Mouse (Mus musculus): ENCODE results near the gene Gpr132. TPM values are rescaled to one million over a fixed set of nuclear protein-coding genes. Genes with fewer than 3 reads are reported as not detected.

The Gpr132 gene
- total and polyA plus RNA-seq, 3 experiments: 5.4 to 6.5 TPM; not detected in 1

GRCm38 (mm10) chr12:112802917-112803316, 65.1 kb downstream of the Gpr132 start:
- Histone ChIP-seq H3K27me3 (ENCODE audit: control insufficient read depth in 1 of 2, insufficient read depth in 2 of 2, low read length in 2 of 2) (peaks cover 2 to 16% of the 10 kb centered on the region in 2 experiments; a peak in 2 of 4 replicates), H3K4me1 (ENCODE audit: control insufficient read depth in 1 of 2, insufficient read depth in 2 of 2, low read length in 2 of 2) (peaks cover 8 to 22% of the 10 kb centered on the region in 2 experiments), H3K4me3 (ENCODE audit: control insufficient read depth in 1 of 2, insufficient read depth in 1 of 2, low read depth in 2 of 2, low read length in 2 of 2) (no peak overlapping the region), H3K9me3 (replicated peaks; ENCODE audit: insufficient read depth, low read length) (no peaks in the 10 kb centered on the region), H3K9ac (ENCODE audit: control insufficient read depth, low read depth, low read length, poor library complexity, severe bottlenecking) (no peak overlapping the region), H3K36me3 (ENCODE audit: control insufficient read depth in 1 of 2, insufficient read depth in 2 of 2, low read length in 2 of 2) (peaks cover 0 to 7% of the 10 kb centered on the region in 2 experiments; a peak in 2 of 4 replicates), H3K27ac (ENCODE audit: control insufficient read depth, low read depth, low read length) (no peak overlapping the region), H3K79me2 (ENCODE audit: control insufficient read depth, insufficient read depth, low read length, poor library complexity) (no peaks in the 10 kb centered on the region)
- TF ChIP-seq MAZ (IDR thresholded peaks at IDR 0.05; ENCODE audit: low read depth, low read length) (no peak), POLR2AphosphoS2 (IDR thresholded peaks at IDR 0.05; ENCODE audit: low read length) (no peak), ZMIZ1 (IDR thresholded peaks at IDR 0.05; ENCODE audit: low read depth, low read length) (no peak), CTCF (IDR thresholded peaks at IDR 0.05 in 2 of 3, conservative IDR thresholded peaks at IDR 0.05 in 1 of 3; ENCODE audit: control insufficient read depth in 1 of 3, insufficient read depth in 1 of 3, low read depth in 2 of 3, low read length in 3 of 3, poor library complexity in 1 of 3, severe bottlenecking in 1 of 3) (no peak), KAT2A (conservative IDR thresholded peaks at IDR 0.05; ENCODE audit: low read depth, low read length) (no peak), GABPA (IDR thresholded peaks at IDR 0.05; ENCODE audit: low read depth, low read length) (no peak), POLR2AphosphoS5 (IDR thresholded peaks at IDR 0.05; ENCODE audit: borderline replicate concordance, low read depth, low read length) (no peak), UBTF (IDR thresholded peaks at IDR 0.05; ENCODE audit: borderline replicate concordance, insufficient read depth, low read depth, low read length) (no peak), ELF1 (IDR thresholded peaks at IDR 0.05; ENCODE audit: low read depth, low read length) (no peak), MXI1 (IDR thresholded peaks at IDR 0.05; ENCODE audit: low read depth, low read length) (no peak), JUND (IDR thresholded peaks at IDR 0.05; ENCODE audit: low read depth, low read length) (no peak), TBP (IDR thresholded peaks at IDR 0.05; ENCODE audit: low read depth, low read length) (no peak), HCFC1 (IDR thresholded peaks at IDR 0.05; ENCODE audit: low read depth, low read length) (no peak), TCF12 (IDR thresholded peaks at IDR 0.05; ENCODE audit: low read depth, low read length) (no peak)
- no peak for DNase-seq (ENCODE audit: low read depth, low spot score)

DNA sequence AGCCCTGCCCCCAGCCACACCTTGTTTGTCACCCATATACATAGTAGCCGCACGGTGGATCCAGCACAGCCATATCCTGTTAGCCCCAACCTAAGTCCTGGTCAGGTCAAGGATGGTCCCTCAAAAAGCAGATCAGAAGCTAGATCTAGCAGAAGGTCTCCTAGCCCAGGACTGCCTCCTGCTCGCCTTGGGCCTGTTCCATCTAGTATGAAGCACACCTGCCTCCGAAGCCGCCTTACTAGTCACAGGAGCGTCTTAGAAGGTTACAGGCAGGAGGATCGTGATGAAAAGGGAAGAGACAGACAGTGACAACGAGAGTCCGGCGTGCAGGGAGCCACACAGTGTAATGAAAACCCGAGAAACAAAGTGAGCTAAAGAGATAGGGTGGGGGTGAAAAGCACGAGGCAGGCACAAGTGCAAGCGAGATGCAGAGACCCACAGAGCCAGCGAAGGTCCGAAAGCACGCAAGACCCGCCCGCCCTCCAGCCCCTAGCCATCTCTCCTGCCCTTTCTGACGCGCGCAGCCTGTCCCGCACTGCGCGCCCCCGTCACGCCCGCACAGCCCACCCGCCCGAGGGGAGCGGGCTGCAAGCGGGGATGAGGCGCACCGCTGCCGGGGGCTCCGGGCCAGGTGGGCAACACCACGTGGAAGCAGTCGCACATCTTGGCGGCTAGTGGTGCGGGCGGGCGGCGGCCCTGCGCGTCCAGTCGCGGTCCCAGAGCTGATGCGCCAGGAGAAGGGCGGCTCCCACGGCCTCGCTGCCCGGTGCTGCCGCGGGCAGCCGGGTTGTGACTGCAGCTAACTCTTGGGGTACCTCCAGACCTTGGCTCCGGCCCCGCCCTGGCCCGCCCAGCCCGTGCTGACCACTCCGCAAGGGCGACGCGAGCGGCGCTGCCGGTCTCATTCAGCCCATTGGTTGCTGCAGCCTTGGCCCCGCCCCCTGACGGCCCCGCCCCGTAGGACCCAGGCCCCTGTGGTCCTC, 65.9 kb downstream of the Gpr132 start, which contains the start of gene Ahnak2:
Gene Ahnak2 (minus strand): TSS at position 794 of the 983 bp plus-strand sequence.
- no peak within 1 kb of the TSS for H3K9ac ChIP-seq (ENCODE audit: control insufficient read depth, low read depth, low read length, poor library complexity, severe bottlenecking)
- no peak within 1 kb of the TSS for H3K4me3 ChIP-seq (ENCODE audit: control insufficient read depth in 1 of 2, insufficient read depth in 1 of 2, low read depth in 2 of 2, low read length in 2 of 2)
- TF ChIP-seq MAZ (IDR thresholded peaks at IDR 0.05; ENCODE audit: low read depth, low read length): no peak
- no peak for TF ChIP-seq POLR2AphosphoS2 (IDR thresholded peaks at IDR 0.05; ENCODE audit: low read length)
- no peak for TF ChIP-seq KAT2A (conservative IDR thresholded peaks at IDR 0.05; ENCODE audit: low read depth, low read length)
- TF ChIP-seq MAX (IDR thresholded peaks at IDR 0.05; ENCODE audit: low read length): no peak
- no peak for TF ChIP-seq NRF1 (IDR thresholded peaks at IDR 0.05; ENCODE audit: insufficient read depth, low read depth, low read length, poor library complexity, severe bottlenecking)
- DNase-seq (ENCODE audit: low read depth, low spot score): no peak
- H3K9me3 ChIP-seq (replicated peaks; ENCODE audit: insufficient read depth, low read length): no peaks in the 10 kb centered on the region
- H3K27ac ChIP-seq (ENCODE audit: control insufficient read depth, low read depth, low read length): no peak within 1 kb of the TSS
- H3K79me2 ChIP-seq (ENCODE audit: control insufficient read depth, insufficient read depth, low read length, poor library complexity): no peaks in the 10 kb centered on the region
- H3K27me3 ChIP-seq (ENCODE audit: control insufficient read depth in 1 of 2, insufficient read depth in 2 of 2, low read length in 2 of 2): peaks cover 2 to 16% of the 10 kb centered on the region in 2 experiments; a peak in 2 of 4 replicates
- H3K36me3 ChIP-seq (ENCODE audit: control insufficient read depth in 1 of 2, insufficient read depth in 2 of 2, low read length in 2 of 2): peaks cover 0 to 11% of the 10 kb centered on the region in 2 experiments; a peak in 2 of 4 replicates
- peaks cover 8 to 30% of the 10 kb centered on the region in 2 experiments for H3K4me1 ChIP-seq (ENCODE audit: control insufficient read depth in 1 of 2, insufficient read depth in 2 of 2, low read length in 2 of 2)

Other genes with a start within 250 kb of the Gpr132 start
- 36.0 and 58.2 TPM in 2 replicates for gene Adssl1, start 248.2 kb downstream of the Gpr132 start, total RNA-seq (2012; rRNA removed)
- 10 to 100 TPM in 1 of 2 experiments, not detected in 1; 63.9 TPM for gene Adssl1, start 248.2 kb downstream of the Gpr132 start, polyA plus RNA-seq (2012; ENCODE audit: insufficient read depth in 1 of 2, insufficient read length in 2 of 2, low read depth in 1 of 2, low replicate concordance in 2 of 2, missing spikeins in 1 of 2)
- gene Siva1, start 223.5 kb downstream of the Gpr132 start, total RNA-seq (2012; rRNA removed): 591 and 659 TPM in 2 replicates
- gene Siva1, start 223.5 kb downstream of the Gpr132 start, polyA plus RNA-seq (2012; ENCODE audit: insufficient read depth in 1 of 2, insufficient read length in 2 of 2, low read depth in 1 of 2, low replicate concordance in 2 of 2, missing spikeins in 1 of 2): 100 to 1,000 TPM in 1 of 2 experiments, not detected in 1; 531 TPM
- gene Akt1, start 193.3 kb downstream of the Gpr132 start, total RNA-seq (2012; rRNA removed): 289 and 322 TPM in 2 replicates
- 100 to 1,000 TPM; 764 to 827 TPM for gene Akt1, start 193.3 kb downstream of the Gpr132 start, polyA plus RNA-seq (2012; ENCODE audit: insufficient read depth in 1 of 2, insufficient read length in 2 of 2, low read depth in 1 of 2, low replicate concordance in 2 of 2, missing spikeins in 1 of 2)
- gene Zbtb42, start 189.4 kb downstream of the Gpr132 start, total RNA-seq (2012; rRNA removed): 4.5 and 7.6 TPM in 2 replicates
- 10 to 100 TPM in 1 of 2 experiments, not detected in 1; 11.4 TPM for gene Zbtb42, start 189.4 kb downstream of the Gpr132 start, polyA plus RNA-seq (2012; ENCODE audit: insufficient read depth in 1 of 2, insufficient read length in 2 of 2, low read depth in 1 of 2, low replicate concordance in 2 of 2, missing spikeins in 1 of 2)
- 40.0 and 49.7 TPM in 2 replicates for gene Cep170b, start 147.8 kb downstream of the Gpr132 start, total RNA-seq (2012; rRNA removed)
- 10 to 100 TPM in 1 of 2 experiments, not detected in 1; 64.0 TPM for gene Cep170b, start 147.8 kb downstream of the Gpr132 start, polyA plus RNA-seq (2012; ENCODE audit: insufficient read depth in 1 of 2, insufficient read length in 2 of 2, low read depth in 1 of 2, low replicate concordance in 2 of 2, missing spikeins in 1 of 2)
- 9.7 and 9.8 TPM in 2 replicates for gene Pld4, start 107.6 kb downstream of the Gpr132 start, total RNA-seq (2012; rRNA removed)
- 10 to 100 TPM in 1 of 2 experiments, not detected in 1; 16.4 TPM for gene Pld4, start 107.6 kb downstream of the Gpr132 start, polyA plus RNA-seq (2012; ENCODE audit: insufficient read depth in 1 of 2, insufficient read length in 2 of 2, low read depth in 1 of 2, low replicate concordance in 2 of 2, missing spikeins in 1 of 2)
- gene Ahnak2, start 65.6 kb downstream of the Gpr132 start, total RNA-seq (2012; rRNA removed): 1.2 and 2.6 TPM in 2 replicates
- gene Ahnak2, start 65.6 kb downstream of the Gpr132 start, polyA plus RNA-seq (2012; ENCODE audit: insufficient read depth in 1 of 2, insufficient read length in 2 of 2, low read depth in 1 of 2, low replicate concordance in 2 of 2, missing spikeins in 1 of 2): 10 to 100 TPM in 1 of 2 experiments, not detected in 1; 11.4 TPM
- gene Clba1, start 59.3 kb downstream of the Gpr132 start, total RNA-seq (2012; rRNA removed): 11.2 and 15.2 TPM in 2 replicates
- 10 to 100 TPM in 1 of 2 experiments, not detected in 1; 21.4 TPM for gene Clba1, start 59.3 kb downstream of the Gpr132 start, polyA plus RNA-seq (2012; ENCODE audit: insufficient read depth in 1 of 2, insufficient read length in 2 of 2, low read depth in 1 of 2, low replicate concordance in 2 of 2, missing spikeins in 1 of 2)
- gene Cdca4, start 38.8 kb downstream of the Gpr132 start, total RNA-seq (2012; rRNA removed): 245 and 279 TPM in 2 replicates
- 100 to 1,000 TPM in 1 of 2 experiments, not detected in 1; 274 TPM for gene Cdca4, start 38.8 kb downstream of the Gpr132 start, polyA plus RNA-seq (2012; ENCODE audit: insufficient read depth in 1 of 2, insufficient read length in 2 of 2, low read depth in 1 of 2, low replicate concordance in 2 of 2, missing spikeins in 1 of 2)
- 0.75 and 1.0 TPM in 2 replicates for gene Jag2, start 61.5 kb upstream of the Gpr132 start, total RNA-seq (2012; rRNA removed)
- gene Jag2, start 61.5 kb upstream of the Gpr132 start, polyA plus RNA-seq (2012; ENCODE audit: insufficient read depth in 1 of 2, insufficient read length in 2 of 2, low read depth in 1 of 2, low replicate concordance in 2 of 2, missing spikeins in 1 of 2): 1 to 10 TPM in 1 of 2 experiments, not detected in 1; 3.9 TPM
- gene Nudt14, start 73.9 kb upstream of the Gpr132 start, total RNA-seq (2012; rRNA removed): 19.0 and 20.1 TPM in 2 replicates
- 10 to 100 TPM in 1 of 2 experiments, not detected in 1; 61.0 TPM for gene Nudt14, start 73.9 kb upstream of the Gpr132 start, polyA plus RNA-seq (2012; ENCODE audit: insufficient read depth in 1 of 2, insufficient read length in 2 of 2, low read depth in 1 of 2, low replicate concordance in 2 of 2, missing spikeins in 1 of 2)
- gene Btbd6, start 108.3 kb upstream of the Gpr132 start, total RNA-seq (2012; rRNA removed): 0.88 and 1.8 TPM in 2 replicates
- gene Btbd6, start 108.3 kb upstream of the Gpr132 start, polyA plus RNA-seq (2012; ENCODE audit: insufficient read depth in 1 of 2, insufficient read length in 2 of 2, low read depth in 1 of 2, low replicate concordance in 2 of 2, missing spikeins in 1 of 2): 1 to 10 TPM in 1 of 2 experiments, not detected in 1; 3.0 TPM
- gene Brf1, start 132.5 kb upstream of the Gpr132 start, total RNA-seq (2012; rRNA removed): 90.6 and 105 TPM in 2 replicates
- 100 to 1,000 TPM in 1 of 2 experiments, not detected in 1; 159 TPM for gene Brf1, start 132.5 kb upstream of the Gpr132 start, polyA plus RNA-seq (2012; ENCODE audit: insufficient read depth in 1 of 2, insufficient read length in 2 of 2, low read depth in 1 of 2, low replicate concordance in 2 of 2, missing spikeins in 1 of 2)
- 27.7 and 29.8 TPM in 2 replicates for gene Pacs2, start 146.3 kb upstream of the Gpr132 start, total RNA-seq (2012; rRNA removed)
- 10 to 100 TPM; 62.5 to 69.7 TPM for gene Pacs2, start 146.3 kb upstream of the Gpr132 start, polyA plus RNA-seq (2012; ENCODE audit: insufficient read depth in 1 of 2, insufficient read length in 2 of 2, low read depth in 1 of 2, low replicate concordance in 2 of 2, missing spikeins in 1 of 2)
- 0.59 and 0.65 TPM in 2 replicates for gene Tex22, start 206.3 kb upstream of the Gpr132 start, total RNA-seq (2012; rRNA removed)
- gene Tex22, start 206.3 kb upstream of the Gpr132 start, polyA plus RNA-seq (2012; ENCODE audit: insufficient read depth in 1 of 2, insufficient read length in 2 of 2, low read depth in 1 of 2, low replicate concordance in 2 of 2, missing spikeins in 1 of 2): under 1 TPM in 1 of 2 experiments, not detected in 1; 0.43 TPM
- gene Mta1, start 230.1 kb upstream of the Gpr132 start, total RNA-seq (2012; rRNA removed): 99.5 and 102 TPM in 2 replicates
- 100 to 1,000 TPM in 1 of 2 experiments, 10 to 100 TPM in 1; 69.0 to 410 TPM for gene Mta1, start 230.1 kb upstream of the Gpr132 start, polyA plus RNA-seq (2012; ENCODE audit: insufficient read depth in 1 of 2, insufficient read length in 2 of 2, low read depth in 1 of 2, low replicate concordance in 2 of 2, missing spikeins in 1 of 2)

All from MEL (cell line).